Mouse (Mus musculus) limb, embryonic 13.5 days (tissue): ENCODE data around the gene Slc25a19. TPM values are rescaled to one million over a fixed set of nuclear protein-coding genes. Genes with fewer than 3 reads are reported as not detected.

Source experiments
- ATAC-seq: fragments of 200-750 bp; cut with Nextera tagmentation; 2 replicates; pipeline ENCODE4 v1.8.0; 2017; ENCODE audit warnings: low read depth, moderate number of reproducible peaks, moderate TSS enrichment; ENCODE audit not compliant: low FRiP score
- H3K27ac ChIP-seq: fragments of 300-500 bp; sonication (generic); 2 replicates; pipeline ENCODE4 v1.5.1; 2015; ENCODE audit warnings: inconsistent platforms, mild to moderate bottlenecking, moderate library complexity
- H3K27me3 ChIP-seq: fragments of 300-500 bp; sonication (generic); 2 replicates; pipeline ENCODE4 v1.6.1; 2015; ENCODE audit warnings: mild to moderate bottlenecking, inconsistent platforms
- H3K36me3 ChIP-seq: fragments of 300-500 bp; sonication (generic); 2 replicates; pipeline ENCODE4 v1.6.1; 2015; ENCODE audit warnings: inconsistent platforms, mild to moderate bottlenecking, moderate library complexity
- H3K4me1 ChIP-seq: fragments of 300-500 bp; sonication (generic); 2 replicates; pipeline ENCODE4 v1.6.1; 2015; ENCODE audit warnings: inconsistent platforms
- H3K4me2 ChIP-seq: fragments of 300-500 bp; sonication (generic); replicated peaks from 2 replicates; pipeline ENCODE4 v1.6.1; 2015; ENCODE audit warnings: inconsistent platforms, mild to moderate bottlenecking, moderate library complexity
- H3K4me3 ChIP-seq: fragments of 300-500 bp; sonication (generic); 2 replicates; pipeline ENCODE4 v1.5.1; 2015; ENCODE audit warnings: moderate library complexity, mild to moderate bottlenecking, inconsistent platforms
- H3K9ac ChIP-seq: fragments of 300-500 bp; sonication (generic); 2 replicates; pipeline ENCODE4 v1.6.1; 2015; ENCODE audit warnings: mild to moderate bottlenecking, inconsistent platforms
- H3K9me3 ChIP-seq: fragments of 300-500 bp; sonication (generic); 2 replicates; pipeline ENCODE4 v1.6.1; 2016; ENCODE audit warnings: inconsistent platforms
- WGBS: fragments of 180-500 bp; shearing (Covaris S2); methylation state at CpG from one replicate; pipeline ENCODE4 v1.1.7; 2015; 5-methylcytosine and 5-hydroxymethylcytosine counted together
- polyA plus RNA-seq: library from polyadenylated mRNA; unstranded; fragments of >200 nt; fragmentation: Nextera tagmentation; extraction: Ambion mirVana; gene quantifications from 2 replicates; pipeline ENCODE4 v1.2.1, GENCODE M21; 2015

The Slc25a19 gene
- polyA plus RNA-seq, 1 experiment from 2014 or later = 30.2 TPM

GRCm38 (mm10) chr11:115603128-115603475 is 25.0 kb downstream of the Slc25a19 start:
- peaks cover 32% of the 10 kb centered on the region for H3K4me1 ChIP-seq
- H3K4me2 ChIP-seq = peak overlapping the region; percentile 97
- ATAC-seq = no peak; the same call in 1 of the 2 replicates
- peak overlapping the region; percentile 98 for H3K4me3 ChIP-seq
- H3K9ac ChIP-seq = peak overlapping the region; percentile 97
- no peaks in the 10 kb centered on the region for H3K9me3 ChIP-seq
- no peaks in the 10 kb centered on the region for H3K27me3 ChIP-seq
- peak overlapping the region; percentile 83 for H3K27ac ChIP-seq
- 2% methylated on average over 15 of the region's 15 CpGs for WGBS
- H3K36me3 ChIP-seq = peaks cover 50% of the 10 kb centered on the region

GRCm38 (mm10) chr11:115601174-115601573 is 26.9 kb downstream of the Slc25a19 start:
- WGBS = 86% methylated on average over 4 of the region's 4 CpGs
- H3K36me3 ChIP-seq = peaks cover 49% of the 10 kb centered on the region
- ATAC-seq = no peak
- H3K4me2 ChIP-seq = no peak overlapping the region
- H3K27ac ChIP-seq = no peak overlapping the region
- no peak overlapping the region for H3K4me3 ChIP-seq
- H3K27me3 ChIP-seq = no peaks in the 10 kb centered on the region
- H3K9me3 ChIP-seq = no peaks in the 10 kb centered on the region
- no peak overlapping the region; the same call in 1 of the 2 replicates for H3K9ac ChIP-seq
- H3K4me1 ChIP-seq = peaks cover 32% of the 10 kb centered on the region

- no peak overlapping the region; the same call in 1 of the 2 replicates for H3K9ac ChIP-seq
- peaks cover 32% of the 10 kb centered on the region for H3K4me1 ChIP-seq
- 93% methylated on average over 15 of the region's 15 CpGs for WGBS
- no peak overlapping the region for H3K4me2 ChIP-seq
- no peaks in the 10 kb centered on the region for H3K27me3 ChIP-seq
- no peak overlapping the region for H3K4me3 ChIP-seq
- no peak for ATAC-seq
- H3K9me3 ChIP-seq = no peaks in the 10 kb centered on the region
- no peak overlapping the region for H3K27ac ChIP-seq
- H3K36me3 ChIP-seq = peaks cover 49% of the 10 kb centered on the region
Measured at GRCm38 (mm10) chr11:115600743-115601142, 27.4 kb downstream of the Slc25a19 start.

- Histone ChIP-seq H3K27ac (no peak overlapping the region), H3K9ac (no peak overlapping the region), H3K4me1 (peaks cover 21% of the 10 kb centered on the region), H3K27me3 (no peaks in the 10 kb centered on the region), H3K9me3 (no peaks in the 10 kb centered on the region), H3K4me2 (no peak overlapping the region), H3K4me3 (no peak overlapping the region), H3K36me3 (peaks cover 54% of the 10 kb centered on the region)
- ATAC-seq = no peak
- WGBS = 94% methylated on average over 7 of the region's 7 CpGs
Measured at GRCm38 (mm10) chr11:115599722-115600121, 28.4 kb downstream of the Slc25a19 start.

GRCm38 (mm10) chr11:115598309-115598708 is 29.8 kb downstream of the Slc25a19 start:
- WGBS = 93% methylated on average over 4 of the region's 4 CpGs
- Histone ChIP-seq H3K9ac (no peak overlapping the region), H3K36me3 (peaks cover 68% of the 10 kb centered on the region), H3K27me3 (no peaks in the 10 kb centered on the region), H3K9me3 (no peaks in the 10 kb centered on the region), H3K27ac (no peak overlapping the region), H3K4me3 (no peak overlapping the region), H3K4me2 (no peak overlapping the region), H3K4me1 (peaks cover 18% of the 10 kb centered on the region)
- ATAC-seq = no peak

- H3K27ac ChIP-seq = no peak overlapping the region
- 92% methylated on average over 3 of the region's 3 CpGs for WGBS
- no peaks in the 10 kb centered on the region for H3K9me3 ChIP-seq
- no peak for ATAC-seq
- H3K36me3 ChIP-seq = peaks cover 82% of the 10 kb centered on the region
- no peaks in the 10 kb centered on the region for H3K4me1 ChIP-seq
- H3K4me2 ChIP-seq = no peak overlapping the region
- H3K27me3 ChIP-seq = no peaks in the 10 kb centered on the region
- no peak overlapping the region for H3K9ac ChIP-seq
- H3K4me3 ChIP-seq = no peak overlapping the region
Measured at GRCm38 (mm10) chr11:115595209-115595608, 32.9 kb downstream of the Slc25a19 start.

GRCm38 (mm10) chr11:115590526-115591075 is 37.5 kb downstream of the Slc25a19 start:
- Histone ChIP-seq H3K9ac (no peak overlapping the region), H3K4me2 (no peak overlapping the region), H3K27ac (no peak overlapping the region), H3K27me3 (no peaks in the 10 kb centered on the region), H3K36me3 (peaks cover 95% of the 10 kb centered on the region), H3K4me3 (no peak overlapping the region), H3K9me3 (no peaks in the 10 kb centered on the region), H3K4me1 (no peaks in the 10 kb centered on the region)
- WGBS = 85% methylated on average over 2 of the region's 2 CpGs
- ATAC-seq = no peak

GRCm38 (mm10) chr11:115587984-115588383 is 40.1 kb downstream of the Slc25a19 start:
- peaks cover 96% of the 10 kb centered on the region for H3K36me3 ChIP-seq
- no peak overlapping the region for H3K4me2 ChIP-seq
- H3K27me3 ChIP-seq = no peaks in the 10 kb centered on the region
- ATAC-seq = no peak
- H3K4me3 ChIP-seq = no peak overlapping the region
- H3K4me1 ChIP-seq = no peaks in the 10 kb centered on the region
- H3K27ac ChIP-seq = no peak overlapping the region
- H3K9ac ChIP-seq = no peak overlapping the region
- 84% methylated on average over 9 of the region's 9 CpGs for WGBS
- H3K9me3 ChIP-seq = no peaks in the 10 kb centered on the region

- 90% methylated on average over 9 of the region's 9 CpGs for WGBS
- Histone ChIP-seq H3K36me3 (peaks cover 96% of the 10 kb centered on the region), H3K27ac (no peak overlapping the region), H3K27me3 (no peaks in the 10 kb centered on the region), H3K4me1 (no peaks in the 10 kb centered on the region), H3K9me3 (no peaks in the 10 kb centered on the region), H3K4me2 (no peak overlapping the region), H3K4me3 (no peak overlapping the region), H3K9ac (no peak overlapping the region)
- ATAC-seq = no peak
Measured at GRCm38 (mm10) chr11:115586403-115586802, 41.7 kb downstream of the Slc25a19 start.

GRCm38 (mm10) chr11:115585573-115586100 is 42.5 kb downstream of the Slc25a19 start:
- WGBS = 88% methylated on average over 7 of the region's 7 CpGs

GRCm38 (mm10) chr11:115584376-115585073 is 43.6 kb downstream of the Slc25a19 start:
- 84% methylated on average over 10 of the region's 10 CpGs for WGBS
- no peak overlapping the region for H3K4me2 ChIP-seq
- no peak overlapping the region for H3K9ac ChIP-seq
- ATAC-seq = no peak
- H3K36me3 ChIP-seq = peaks cover 96% of the 10 kb centered on the region
- no peaks in the 10 kb centered on the region for H3K9me3 ChIP-seq
- H3K4me1 ChIP-seq = no peaks in the 10 kb centered on the region
- H3K27ac ChIP-seq = no peak overlapping the region
- no peak overlapping the region for H3K4me3 ChIP-seq
- H3K27me3 ChIP-seq = no peaks in the 10 kb centered on the region

More at GRCm38 (mm10) chr11:115585573-115586100, 42.5 kb downstream of the Slc25a19 start:
- H3K4me2 ChIP-seq = no peak overlapping the region
- no peaks in the 10 kb centered on the region for H3K4me1 ChIP-seq
- peaks cover 96% of the 10 kb centered on the region for H3K36me3 ChIP-seq
- H3K27ac ChIP-seq = no peak overlapping the region
- H3K9ac ChIP-seq = no peak overlapping the region
- H3K9me3 ChIP-seq = no peaks in the 10 kb centered on the region
- H3K27me3 ChIP-seq = no peaks in the 10 kb centered on the region
- H3K4me3 ChIP-seq = no peak overlapping the region
- ATAC-seq = no peak

GRCm38 (mm10) chr11:115582913-115583606 is 45.0 kb downstream of the Slc25a19 start:
- H3K27ac ChIP-seq = no peak overlapping the region
- H3K27me3 ChIP-seq = no peaks in the 10 kb centered on the region
- no peaks in the 10 kb centered on the region for H3K9me3 ChIP-seq
- peaks cover 99% of the 10 kb centered on the region for H3K36me3 ChIP-seq
- no peaks in the 10 kb centered on the region for H3K4me1 ChIP-seq
- H3K4me2 ChIP-seq = no peak overlapping the region
- 87% methylated on average over 10 of the region's 10 CpGs for WGBS
- ATAC-seq = no peak
- no peak overlapping the region; the same call in 1 of the 2 replicates for H3K9ac ChIP-seq
- H3K4me3 ChIP-seq = no peak overlapping the region
